In the genomic region with DNA sequence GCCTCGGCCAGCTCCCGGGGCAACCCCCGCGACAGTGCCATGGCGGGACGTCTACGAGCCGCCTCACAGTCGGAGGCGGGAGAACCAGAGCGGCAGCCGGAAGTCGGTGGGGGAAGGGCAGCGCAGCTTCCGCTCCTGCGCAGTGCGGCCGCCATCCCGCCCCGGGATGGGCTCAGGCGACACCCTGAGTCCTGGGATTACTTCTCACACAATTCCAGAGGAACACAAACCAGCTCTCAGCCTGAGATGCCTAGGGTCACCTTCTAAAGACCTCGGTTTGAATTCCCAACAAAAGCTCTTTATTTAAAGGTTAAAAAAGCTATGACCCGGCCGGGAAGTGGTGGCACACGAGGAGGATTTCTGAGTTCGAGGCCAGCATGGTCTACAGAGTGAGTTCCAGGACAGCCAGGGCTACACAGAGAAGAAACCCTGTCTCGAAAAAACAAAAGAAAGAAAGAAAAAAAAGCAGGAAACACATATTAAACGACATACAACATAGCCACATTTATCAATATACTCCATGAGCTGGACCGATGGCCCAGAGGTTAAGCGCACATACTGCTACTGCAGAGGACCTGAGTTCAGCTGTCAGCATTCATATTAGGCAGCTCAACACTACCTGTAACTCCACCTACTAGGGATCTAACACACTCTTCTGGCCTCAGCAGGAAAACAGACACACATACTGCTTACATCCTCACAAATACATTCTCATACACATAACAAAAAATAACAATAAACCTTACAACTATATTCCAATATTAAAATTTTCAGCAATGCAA, we compare ENCODE assay signal across 8 mouse cellular contexts. TPM values are rescaled to one million over a fixed set of nuclear protein-coding genes. Genes with fewer than 3 reads are reported as not detected.
DNase-seq lines count a peak whose midpoint lies in the region; ATAC-seq lines count a peak whose summit lies in the region.

No protein-coding gene starts in this region.

- no peaks in the 10 kb centered on the region for H3K9me3 ChIP-seq in hindbrain, embryonic 13.5 days

- H3K4me3 ChIP-seq in hindbrain, embryonic 13.5 days = peak overlapping the region; percentile 91

- H3K27me3 ChIP-seq in hindbrain, embryonic 13.5 days = no peaks in the 10 kb centered on the region

- peak overlapping the region; percentile 91 for H3K27ac ChIP-seq in hindbrain, embryonic 13.5 days

- ATAC-seq in hindbrain, embryonic 13.5 days (ENCODE audit: low FRiP score) = peak; percentile 95

- 10% methylated on average over 30 of the region's 30 CpGs for WGBS in hindbrain, embryonic 13.5 days

- DNase-seq in Muller cell, postnatal 12 days (ENCODE audit: inconsistent ontology term) = peak; percentile 92
- peak; percentile 91 for DNase-seq in cerebellum, adult 9-11 months
- peak; percentile 84 to 92 for DNase-seq in frontal cortex, postnatal 10 days (ENCODE audit: low spot score in 2 of 2)
- peak; percentile 93 for DNase-seq in layer of hippocampus, postnatal 25 days (ENCODE audit: extremely low spot score in 1 of 2, low spot score in 1 of 2)
- peak; percentile 91 for DNase-seq in lung, postnatal 25 days (ENCODE audit: low spot score)
- peak; percentile 95 for DNase-seq in retina, embryonic 14.5 days (ENCODE audit: low spot score)
- DNase-seq in thymus, postnatal 4 days = peak; percentile 94

- H3K36me3 ChIP-seq in hindbrain, embryonic 13.5 days = peaks cover 15% of the 10 kb centered on the region

- H3K4me2 ChIP-seq in hindbrain, embryonic 13.5 days = peak overlapping the region; percentile 93

- peaks cover 13% of the 10 kb centered on the region for H3K4me1 ChIP-seq in hindbrain, embryonic 13.5 days (replicated peaks)

- peak overlapping the region; percentile 96 for H3K9ac ChIP-seq in hindbrain, embryonic 13.5 days

RNA-seq across cellular contexts. Expression of a gene that starts 0.7 kb away (rescaled TPM):
- 195 and 198 TPM in 2 replicates for polyA plus RNA-seq in hindbrain, embryonic 13.5 days (2015; fragmentation: Nextera tagmentation; extraction: Ambion mirVana)
- 10 to 100 TPM; 86.2 to 90.5 TPM for total RNA-seq in layer of hippocampus, postnatal 25 days (2021)

RNA-seq across cellular contexts. Expression of a gene that starts 27.8 kb away (rescaled TPM):
- 82.7 and 87.9 TPM in 2 replicates for polyA plus RNA-seq in hindbrain, embryonic 13.5 days (2015; fragmentation: Nextera tagmentation; extraction: Ambion mirVana)
- 10 to 100 TPM; 23.9 to 24.0 TPM for total RNA-seq in layer of hippocampus, postnatal 25 days (2021)

RNA-seq across cellular contexts. Expression of a gene that starts 35.6 kb away (rescaled TPM):
- 3.1 and 4.6 TPM in 2 replicates for polyA plus RNA-seq in hindbrain, embryonic 13.5 days (2015; fragmentation: Nextera tagmentation; extraction: Ambion mirVana)
- total RNA-seq in layer of hippocampus, postnatal 25 days (2021) = 10 to 100 TPM; 12.3 to 16.6 TPM

Comparison
In these comparisons a context has a peak if more than half of its experiments do, and no peak if none do; other contexts are left out.
1. Peak in every context shown above with its lines: DNase-seq, ATAC-seq, H3K4me3 ChIP-seq and H3K27ac ChIP-seq.